Mouse (Mus musculus) midbrain, embryonic 15.5 days (tissue): ENCODE results near the gene Tead4. TPM values are rescaled to one million over a fixed set of nuclear protein-coding genes. Genes with fewer than 3 reads are reported as not detected.
"Not testable (repeated sequence)": the region's sequence is repeated elsewhere in the genome, so short reads cannot be mapped to it uniquely, and the experiment has no call there.

ENCODE experiments used
- ATAC-seq: fragments of 200-750 bp; cut with Nextera tagmentation; replicated peaks from 2 replicates; pipeline ENCODE4 v1.8.0; 2017; ENCODE audit warnings: moderate TSS enrichment
- H3K27ac ChIP-seq: fragments of 300-500 bp; sonication (generic); 2 replicates; pipeline ENCODE4 v1.5.1; 2015; ENCODE audit warnings: mild to moderate bottlenecking, inconsistent platforms
- H3K27me3 ChIP-seq: fragments of 300-500 bp; sonication (generic); replicated peaks from 2 replicates; pipeline ENCODE4 v1.6.1; 2015; ENCODE audit warnings: inconsistent platforms
- H3K36me3 ChIP-seq: fragments of 300-500 bp; sonication (generic); replicated peaks from 2 replicates; pipeline ENCODE4 v1.6.1; 2015; ENCODE audit warnings: inconsistent platforms
- H3K4me1 ChIP-seq: fragments of 300-500 bp; sonication (generic); 2 replicates; pipeline ENCODE4 v1.6.1; 2015; ENCODE audit warnings: inconsistent platforms
- H3K4me2 ChIP-seq: fragments of 300-500 bp; sonication (generic); 2 replicates; pipeline ENCODE4 v1.6.1; 2015; ENCODE audit warnings: inconsistent platforms, mild to moderate bottlenecking, moderate library complexity
- H3K4me3 ChIP-seq: fragments of 300-500 bp; sonication (generic); 2 replicates; pipeline ENCODE4 v1.5.1; 2015; ENCODE audit warnings: mild to moderate bottlenecking, inconsistent platforms
- H3K9ac ChIP-seq: fragments of 300-500 bp; sonication (generic); 2 replicates; pipeline ENCODE4 v1.6.1; 2015; ENCODE audit warnings: mild to moderate bottlenecking, inconsistent platforms
- H3K9me3 ChIP-seq: fragments of 300-500 bp; sonication (generic); 2 replicates; pipeline ENCODE4 v1.6.1; 2016; ENCODE audit warnings: inconsistent platforms
- WGBS: fragments of 180-500 bp; shearing (Covaris S2); methylation state at CpG from one replicate; pipeline ENCODE4 v1.1.7; 2015; ENCODE audit warnings: mixed read lengths; 5-methylcytosine and 5-hydroxymethylcytosine counted together
- polyA plus RNA-seq: library from polyadenylated mRNA; unstranded; fragments of >200 nt; fragmentation: Nextera tagmentation; extraction: Ambion mirVana; gene quantifications from 2 replicates; pipeline ENCODE4 v1.2.1, GENCODE M21; 2015

Tead4 gene
- polyA plus RNA-seq, 1 experiment from 2014 or later, result 0.65 TPM

DNA sequence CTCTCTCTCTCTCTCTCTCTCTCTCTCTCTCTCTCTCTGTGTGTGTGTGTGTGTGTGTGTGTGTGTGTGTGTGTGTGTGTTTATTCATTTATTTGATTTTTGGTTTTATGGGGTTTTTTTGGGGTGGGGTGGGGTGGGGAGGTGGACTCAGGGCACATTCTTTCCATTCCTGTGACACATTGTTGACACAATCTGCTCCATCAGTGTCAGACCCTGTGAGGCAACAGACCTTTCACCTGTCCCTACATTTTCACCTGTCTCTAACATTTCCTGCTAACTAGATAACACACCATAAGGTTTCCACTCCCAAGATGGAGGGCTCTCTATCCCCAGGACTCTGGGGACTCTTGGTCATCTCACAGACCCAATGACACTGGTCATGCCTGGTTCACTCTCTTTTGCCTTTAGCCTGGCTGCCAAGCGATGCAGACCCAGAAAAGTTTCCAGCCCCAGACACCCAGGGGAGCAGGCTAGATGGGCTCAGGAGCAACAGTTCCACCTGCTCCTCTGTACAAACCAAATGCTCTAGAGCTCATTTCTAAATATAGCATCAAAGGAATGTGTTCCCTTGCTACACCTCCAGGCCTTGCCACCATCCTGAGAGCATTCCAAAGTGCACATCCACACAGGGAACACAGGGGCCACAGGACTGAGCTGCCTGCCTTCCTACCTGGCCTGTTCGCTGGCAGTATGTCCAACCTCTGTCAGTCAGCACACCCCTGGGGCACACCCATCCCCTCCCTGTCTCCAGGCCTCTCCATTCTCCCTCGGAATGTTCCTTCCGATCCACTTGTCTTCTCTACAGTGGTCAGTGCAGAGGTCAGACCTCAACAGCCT, 75.4 kb downstream of the Tead4 start:
- no peaks in the 10 kb centered on the region for H3K9me3 ChIP-seq
- H3K27me3 ChIP-seq, result no peaks in the 10 kb centered on the region
- 75% methylated on average over 4 of the region's 4 CpGs for WGBS
- no peak for ATAC-seq
- H3K9ac ChIP-seq, result no peak overlapping the region
- H3K4me3 ChIP-seq, result no peak overlapping the region
- H3K4me1 ChIP-seq, result no peaks in the 10 kb centered on the region
- H3K36me3 ChIP-seq, result no peaks in the 10 kb centered on the region
- no peak overlapping the region for H3K27ac ChIP-seq
- no peak overlapping the region for H3K4me2 ChIP-seq

DNA sequence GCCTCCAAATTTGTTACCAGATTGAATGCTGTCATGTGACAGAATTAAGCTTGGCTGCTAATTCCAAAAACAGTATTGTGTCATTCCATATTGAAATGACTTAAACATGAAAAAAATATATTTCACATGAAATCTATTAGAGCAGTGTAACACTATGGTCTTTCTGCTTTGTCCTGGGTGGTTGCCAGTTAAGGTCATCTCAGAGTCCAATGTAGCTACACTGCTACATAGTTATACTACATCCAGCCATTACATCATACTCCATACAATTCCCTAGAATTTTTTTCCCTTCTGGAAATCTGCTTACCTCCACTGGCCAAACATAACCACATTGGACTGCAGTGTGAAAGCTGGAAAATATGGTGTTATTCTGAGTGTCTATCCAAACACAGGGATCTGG, 77.5 kb downstream of the Tead4 start:
- Histone ChIP-seq H3K9me3 (no peaks in the 10 kb centered on the region), H3K9ac (no peak overlapping the region), H3K4me1 (no peaks in the 10 kb centered on the region), H3K27me3 (no peaks in the 10 kb centered on the region), H3K36me3 (no peaks in the 10 kb centered on the region), H3K4me2 (no peak overlapping the region), H3K27ac (no peak overlapping the region), H3K4me3 (no peak overlapping the region)
- no peak for ATAC-seq

DNA sequence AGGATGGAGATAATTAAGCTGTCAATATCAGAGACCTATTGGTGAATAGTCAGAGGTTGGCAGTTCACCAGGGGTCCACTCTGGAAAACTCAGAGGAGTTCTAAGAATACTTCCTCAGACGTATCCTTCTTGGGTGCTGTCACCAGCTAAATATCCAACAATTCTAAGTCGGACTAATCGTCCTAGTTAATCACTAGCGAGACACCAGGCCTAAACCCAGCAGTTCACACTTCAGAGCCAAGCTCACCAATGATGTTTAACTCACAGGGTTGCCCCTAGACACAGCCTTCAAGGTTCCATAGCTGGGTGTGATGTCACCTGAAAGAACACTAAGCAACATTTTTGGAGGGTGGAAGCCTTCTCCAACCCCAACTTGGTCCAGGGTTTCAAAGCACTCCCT, 85.6 kb downstream of the Tead4 start:
- not testable (repeated sequence) for H3K27ac ChIP-seq, H3K36me3 ChIP-seq, H3K4me2 ChIP-seq, ATAC-seq, H3K27me3 ChIP-seq, H3K9me3 ChIP-seq, H3K4me1 ChIP-seq, H3K9ac ChIP-seq, H3K4me3 ChIP-seq
- 94% methylated on average over 4 of the region's 4 CpGs for WGBS

DNA sequence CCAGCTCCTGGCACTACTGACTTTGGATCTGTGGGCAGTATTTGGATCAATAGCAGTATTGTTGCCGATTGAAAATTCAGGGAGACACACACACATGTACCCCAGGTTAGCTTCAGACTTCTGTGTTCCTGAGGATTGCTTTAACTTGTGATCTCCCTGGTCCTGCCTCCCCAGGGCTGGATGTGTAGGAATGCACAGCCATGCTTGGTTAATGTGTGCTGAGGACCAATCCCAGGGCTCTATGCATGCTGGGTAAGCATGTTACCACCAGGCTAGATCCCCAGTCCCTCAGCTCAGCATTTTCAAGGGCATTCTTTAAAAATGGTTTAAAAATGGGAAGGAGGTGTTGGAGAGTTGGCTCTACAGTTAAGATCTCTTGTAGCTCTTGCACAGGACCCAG, 91.4 kb downstream of the Tead4 start:
- H3K27ac ChIP-seq, H3K9me3 ChIP-seq, H3K4me3 ChIP-seq, H3K4me1 ChIP-seq, H3K4me2 ChIP-seq, H3K36me3 ChIP-seq, H3K27me3 ChIP-seq, ATAC-seq, H3K9ac ChIP-seq: not testable (repeated sequence)
- WGBS, result 94% methylated on average over 1 of the region's 1 CpGs

DNA sequence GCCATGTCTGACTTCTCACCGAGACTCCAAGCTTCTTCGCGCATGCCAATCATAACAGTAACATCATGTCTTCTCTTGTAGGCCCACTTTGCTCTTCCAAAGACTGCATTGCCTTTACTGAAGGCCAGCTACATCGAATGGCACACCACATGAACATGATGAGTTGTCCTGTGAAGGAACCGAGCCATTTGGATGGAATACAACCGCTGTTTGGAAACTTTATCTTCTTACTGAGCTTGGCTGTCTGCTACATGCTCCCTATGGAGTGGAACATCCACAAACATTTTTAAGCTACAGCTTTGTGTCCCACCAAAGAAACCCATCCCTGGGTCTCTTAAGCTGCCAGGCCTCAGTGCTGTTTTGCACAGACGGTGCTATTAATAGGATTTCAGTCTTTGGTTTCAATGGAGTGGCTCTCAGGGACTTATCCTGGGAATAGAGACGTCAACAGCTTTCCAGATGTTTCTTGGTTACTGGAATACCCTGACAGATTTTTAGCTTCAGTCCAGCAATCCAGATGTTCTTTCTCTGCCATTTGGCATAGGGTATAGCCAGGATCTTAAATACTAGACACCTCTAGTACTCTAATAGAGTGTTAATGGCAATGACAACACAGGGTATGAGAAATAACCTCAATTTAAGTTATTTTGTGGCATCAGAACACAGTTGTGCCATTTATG, 92.0 kb downstream of the Tead4 start:
- no peak for ATAC-seq
- WGBS, result 78% methylated on average over 8 of the region's 8 CpGs
- no peak overlapping the region for H3K9ac ChIP-seq
- no peak overlapping the region for H3K27ac ChIP-seq
- no peaks in the 10 kb centered on the region for H3K4me1 ChIP-seq
- H3K4me3 ChIP-seq, result no peak overlapping the region
- H3K27me3 ChIP-seq, result no peaks in the 10 kb centered on the region
- H3K36me3 ChIP-seq, result no peaks in the 10 kb centered on the region
- H3K4me2 ChIP-seq, result no peak overlapping the region
- no peaks in the 10 kb centered on the region for H3K9me3 ChIP-seq

DNA sequence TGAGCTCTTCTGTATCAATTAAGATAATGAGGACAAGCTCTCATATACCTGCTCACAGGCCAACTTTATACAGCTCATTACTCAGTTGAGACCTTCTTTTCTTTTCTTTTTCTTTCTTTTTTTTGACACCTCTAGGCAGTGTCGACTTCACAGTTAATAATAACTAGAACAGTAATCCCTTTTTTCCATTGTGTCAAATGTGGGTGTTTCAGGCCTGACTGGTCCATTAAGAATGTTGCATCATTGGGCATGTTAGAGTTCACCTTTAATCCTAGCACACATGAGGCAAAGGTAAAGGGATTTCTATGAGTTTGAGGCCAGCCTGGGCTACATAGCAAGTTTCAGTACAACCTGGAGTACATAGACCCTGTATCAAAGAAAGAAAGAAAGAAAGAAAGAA, 97.1 kb downstream of the Tead4 start:
- no peaks in the 10 kb centered on the region for H3K9me3 ChIP-seq
- 58% methylated on average over 1 of the region's 1 CpGs for WGBS
- ATAC-seq, result no peak

DNA sequence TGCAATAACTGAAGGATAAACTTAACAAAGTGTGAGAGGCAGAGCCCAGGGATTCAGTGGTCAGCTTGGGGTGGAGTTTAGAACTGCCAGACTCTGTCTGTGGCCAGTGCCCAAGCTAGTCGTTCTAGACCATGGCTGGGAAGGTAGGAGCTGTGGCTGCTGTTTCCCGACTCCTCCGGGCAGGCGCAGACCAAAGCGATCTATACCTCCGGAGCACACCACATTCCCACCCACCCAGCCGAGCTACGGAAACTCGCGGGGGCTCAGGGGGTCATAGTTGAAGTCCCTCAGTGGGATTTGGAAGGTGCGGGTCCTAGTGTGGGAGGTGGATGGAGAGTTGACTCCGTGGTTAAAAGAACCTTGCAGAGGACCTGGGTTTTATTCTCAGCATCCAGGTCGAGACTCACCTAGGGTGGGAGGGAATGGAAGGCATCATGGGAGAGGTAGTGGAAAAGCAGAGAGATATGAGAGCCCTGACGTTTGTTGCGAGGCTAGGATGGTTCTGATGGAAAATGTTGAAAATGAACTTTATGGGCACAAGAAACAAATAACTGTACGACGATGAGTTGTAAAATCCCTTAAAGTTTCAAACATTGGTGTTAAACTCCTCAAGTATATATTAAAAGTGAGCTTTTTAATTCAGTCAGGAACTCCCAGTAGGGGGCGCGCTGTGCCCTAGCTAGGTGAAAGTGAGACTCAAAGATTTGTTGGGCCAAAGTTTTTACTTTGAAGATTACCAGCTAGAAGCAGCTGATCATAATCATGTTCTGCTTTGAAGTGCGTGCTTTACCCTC, 99.6 kb downstream of the Tead4 start:
- no peak; the same call in 1 of the 2 replicates for ATAC-seq
- H3K27ac ChIP-seq, result peak overlapping the region; percentile 2; the same call in 1 of the 2 replicates

More for the DNA sequence above, 97.1 kb downstream of the Tead4 start:
- Histone ChIP-seq H3K4me2 (no peak overlapping the region), H3K4me1 (peaks cover 10% of the 10 kb centered on the region), H3K4me3 (no peak overlapping the region), H3K36me3 (no peaks in the 10 kb centered on the region), H3K27ac (no peak overlapping the region), H3K27me3 (no peaks in the 10 kb centered on the region), H3K9ac (no peak overlapping the region)

DNA sequence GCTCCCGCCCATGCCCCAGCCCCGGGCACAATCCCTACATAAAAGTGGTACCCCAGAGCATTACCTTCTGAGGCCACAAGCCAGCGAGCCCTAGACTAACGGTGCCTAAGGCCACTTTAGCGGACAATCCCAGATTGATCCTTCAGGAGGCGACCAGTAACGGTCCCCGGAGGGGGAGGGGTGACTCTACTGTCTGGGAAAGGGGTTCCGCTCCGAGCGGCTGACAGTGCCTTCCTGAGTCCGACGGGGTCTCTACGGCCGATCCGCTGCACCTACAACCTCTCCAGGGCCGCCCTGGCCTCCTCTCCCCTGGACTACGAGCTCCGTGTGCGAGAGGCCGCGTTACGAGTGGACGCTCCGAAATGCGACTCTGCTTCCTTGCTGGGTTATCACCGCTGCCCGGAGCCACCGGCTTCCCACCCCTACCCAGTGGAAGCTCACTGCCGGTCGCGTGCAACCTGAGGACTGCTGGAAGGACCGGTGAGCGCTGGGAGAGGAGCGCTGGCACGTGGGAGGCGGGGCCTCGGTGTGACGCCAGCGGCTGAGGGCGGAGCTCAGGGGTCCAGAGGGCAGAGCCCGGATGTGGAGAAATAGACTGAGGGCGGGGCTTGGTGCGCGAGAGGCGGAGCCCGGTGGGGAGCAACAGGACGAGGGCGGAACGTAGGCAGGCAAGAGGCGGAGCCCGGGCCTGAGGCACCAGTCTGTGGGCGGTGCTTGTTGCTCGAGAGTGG, 100.3 kb downstream of the Tead4 start:
- Histone ChIP-seq H3K4me1 (peaks cover 10% of the 10 kb centered on the region), H3K27me3 (no peaks in the 10 kb centered on the region), H3K36me3 (no peaks in the 10 kb centered on the region), H3K4me2 (peak overlapping the region; percentile 98), H3K9me3 (no peaks in the 10 kb centered on the region), H3K27ac (peak overlapping the region; percentile 52), H3K4me3 (peak overlapping the region; percentile 81), H3K9ac (peak overlapping the region; percentile 60)
- ATAC-seq, result peak; percentile 99
- under 1% methylated on average over 54 of the region's 54 CpGs for WGBS

More for the DNA sequence above, 99.6 kb downstream of the Tead4 start:
- Histone ChIP-seq H3K27me3 (no peaks in the 10 kb centered on the region), H3K9ac (peak overlapping the region; percentile 17), H3K4me2 (peak overlapping the region; percentile 98), H3K36me3 (no peaks in the 10 kb centered on the region), H3K4me3 (peak overlapping the region; percentile 81), H3K4me1 (peaks cover 10% of the 10 kb centered on the region), H3K9me3 (no peaks in the 10 kb centered on the region)
- WGBS, result 1% methylated on average over 20 of the region's 20 CpGs

DNA sequence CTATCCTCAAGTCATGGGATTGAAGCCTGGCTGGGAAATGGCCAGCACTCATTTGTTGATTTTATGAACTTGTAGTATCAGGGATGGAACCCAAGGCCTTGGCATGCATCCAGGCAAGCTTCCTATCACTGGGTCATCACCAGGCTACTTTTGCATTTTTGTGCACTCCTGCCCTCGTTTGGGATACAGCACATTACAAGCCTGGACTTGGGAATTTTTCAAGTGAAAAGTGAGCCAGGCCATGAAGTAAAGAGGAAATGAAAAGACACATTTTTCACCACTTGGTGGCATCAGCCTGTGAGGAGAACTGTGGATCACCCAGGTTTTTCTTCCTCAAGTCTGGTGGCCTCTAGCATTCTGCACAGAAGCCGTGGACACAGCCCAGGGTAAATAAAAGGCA, 117.1 kb downstream of the Tead4 start:
- 49% methylated on average over 2 of the region's 2 CpGs for WGBS
- Histone ChIP-seq H3K4me2 (no peak overlapping the region), H3K36me3 (no peaks in the 10 kb centered on the region)

DNA sequence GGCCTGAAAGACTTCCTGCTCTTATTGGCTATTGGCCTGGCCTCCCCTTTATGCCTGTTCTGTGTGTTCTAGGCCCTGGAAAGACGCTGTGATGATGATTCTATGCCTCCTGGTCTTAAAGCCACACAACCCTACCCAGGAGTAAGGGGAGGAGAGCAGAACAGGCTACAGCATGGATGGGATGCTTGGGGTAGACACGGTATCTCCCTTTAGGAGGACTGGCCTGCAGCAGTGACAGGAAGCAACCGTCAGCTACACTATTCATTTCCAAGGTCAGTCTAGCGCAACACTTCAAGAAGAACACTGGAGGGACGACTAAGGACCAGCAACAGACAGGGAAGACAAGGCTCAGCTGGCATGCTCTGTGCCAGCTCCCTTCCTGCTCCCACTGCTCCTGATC, 119.4 kb downstream of the Tead4 start:
- H3K27ac ChIP-seq, result no peak overlapping the region
- H3K4me1 ChIP-seq, result no peaks in the 10 kb centered on the region
- H3K36me3 ChIP-seq, result no peaks in the 10 kb centered on the region
- WGBS, result 67% methylated on average over 5 of the region's 5 CpGs
- H3K4me2 ChIP-seq, result no peak overlapping the region
- H3K9ac ChIP-seq, result no peak overlapping the region
- no peak for ATAC-seq
- no peaks in the 10 kb centered on the region for H3K9me3 ChIP-seq
- H3K27me3 ChIP-seq, result no peaks in the 10 kb centered on the region
- no peak overlapping the region for H3K4me3 ChIP-seq

More for the DNA sequence above, 117.1 kb downstream of the Tead4 start:
- Histone ChIP-seq H3K9me3 (no peaks in the 10 kb centered on the region), H3K4me3 (no peak overlapping the region), H3K9ac (no peak overlapping the region), H3K27me3 (no peaks in the 10 kb centered on the region), H3K27ac (no peak overlapping the region), H3K4me1 (no peaks in the 10 kb centered on the region)
- ATAC-seq, result no peak

DNA sequence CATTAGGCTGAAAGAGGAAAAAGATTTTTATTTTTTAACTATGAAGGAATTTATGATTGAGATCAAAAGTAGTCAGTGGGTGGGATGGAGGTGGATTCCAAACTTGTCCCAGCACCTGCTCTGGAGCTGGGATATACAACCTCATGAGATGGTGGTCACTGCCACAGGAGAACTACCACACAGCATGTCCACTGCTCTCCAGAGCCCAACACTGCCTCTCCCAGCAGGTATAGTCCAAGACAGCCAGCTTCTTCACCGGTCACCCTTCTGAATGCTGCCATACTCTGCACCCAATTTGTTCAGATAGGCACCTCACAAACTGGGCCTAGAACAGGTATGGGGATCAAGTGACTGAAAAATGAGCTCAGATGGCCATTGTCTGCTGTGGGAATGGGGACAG, 121.0 kb downstream of the Tead4 start:
- H3K36me3 ChIP-seq, result no peaks in the 10 kb centered on the region
- H3K4me2 ChIP-seq, result no peak overlapping the region
- no peak for ATAC-seq
- no peak overlapping the region for H3K4me3 ChIP-seq
- H3K4me1 ChIP-seq, result no peaks in the 10 kb centered on the region
- no peaks in the 10 kb centered on the region for H3K27me3 ChIP-seq
- WGBS, result 91% methylated on average over 1 of the region's 1 CpGs
- H3K27ac ChIP-seq, result no peak overlapping the region
- no peaks in the 10 kb centered on the region for H3K9me3 ChIP-seq
- no peak overlapping the region for H3K9ac ChIP-seq

DNA sequence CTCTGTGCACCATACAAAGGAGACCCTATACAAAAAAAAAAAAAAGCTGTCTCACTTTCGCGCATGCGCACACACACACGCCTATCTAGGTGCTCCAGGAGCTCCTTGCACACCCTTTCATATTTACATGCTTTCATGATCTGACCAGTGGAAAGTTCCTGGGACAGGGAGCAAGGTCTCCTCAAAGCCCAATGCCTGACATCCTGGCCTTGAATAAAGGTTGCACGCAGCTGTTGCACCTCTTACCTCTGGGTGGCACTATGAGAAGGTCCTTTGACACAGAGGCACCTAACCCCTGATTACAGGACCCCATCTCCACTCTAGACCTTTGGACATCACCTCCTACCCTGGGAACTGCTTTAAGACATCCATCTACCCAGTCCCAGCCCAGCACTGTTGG, 121.4 kb downstream of the Tead4 start:
- H3K36me3 ChIP-seq, result no peaks in the 10 kb centered on the region
- H3K9ac ChIP-seq, result no peak overlapping the region
- ATAC-seq, result no peak
- H3K9me3 ChIP-seq, result no peaks in the 10 kb centered on the region
- H3K27me3 ChIP-seq, result no peaks in the 10 kb centered on the region
- WGBS, result 71% methylated on average over 5 of the region's 5 CpGs
- H3K4me2 ChIP-seq, result no peak overlapping the region
- H3K4me3 ChIP-seq, result no peak overlapping the region
- H3K4me1 ChIP-seq, result no peaks in the 10 kb centered on the region
- H3K27ac ChIP-seq, result no peak overlapping the region
